Mouse (Mus musculus) left cerebral cortex, adult 11 months (tissue): ENCODE data around the gene Alg14.

Experiments
- DNase-seq: peaks from one replicate; pipeline ENCODE4 v3.0.0; 2022; ENCODE audit warnings: low spot score

The Alg14 gene

GRCm38 (mm10) chr3:121365131-121365530 lies 73.6 kb downstream of the Alg14 start:
- DNase-seq, result no peak

- no peak for DNase-seq
Observed at GRCm38 (mm10) chr3:121368616-121369015, 77.0 kb downstream of the Alg14 start.

GRCm38 (mm10) chr3:121369517-121369916 lies 77.9 kb downstream of the Alg14 start:
- DNase-seq, result no peak

- no peak for DNase-seq
Observed at GRCm38 (mm10) chr3:121370301-121370700, 78.7 kb downstream of the Alg14 start.

- no peak for DNase-seq
Observed at GRCm38 (mm10) chr3:121370830-121371526, 79.4 kb downstream of the Alg14 start.

- DNase-seq, result no peak
Observed at GRCm38 (mm10) chr3:121371527-121372220, 80.1 kb downstream of the Alg14 start.

GRCm38 (mm10) chr3:121373897-121374441 lies 82.4 kb downstream of the Alg14 start:
- DNase-seq, result no peak

- DNase-seq, result no peak
Observed at GRCm38 (mm10) chr3:121375541-121376129, 84.1 kb downstream of the Alg14 start.

- no peak for DNase-seq
Observed at GRCm38 (mm10) chr3:121378708-121379612, 87.4 kb downstream of the Alg14 start.

GRCm38 (mm10) chr3:121379699-121380098 lies 88.1 kb downstream of the Alg14 start:
- no peak for DNase-seq

GRCm38 (mm10) chr3:121387471-121388009 lies 96.0 kb downstream of the Alg14 start:
- DNase-seq, result no peak

- DNase-seq, result no peak
Observed at GRCm38 (mm10) chr3:121389366-121389765, 97.8 kb downstream of the Alg14 start.

GRCm38 (mm10) chr3:121389860-121390530 lies 98.4 kb downstream of the Alg14 start:
- DNase-seq, result no peak

GRCm38 (mm10) chr3:121390724-121391123 lies 99.2 kb downstream of the Alg14 start:
- DNase-seq, result no peak

GRCm38 (mm10) chr3:121395588-121396295 lies 104.2 kb downstream of the Alg14 start:
- no peak for DNase-seq

GRCm38 (mm10) chr3:121396561-121396960 lies 105.0 kb downstream of the Alg14 start:
- DNase-seq, result no peak

GRCm38 (mm10) chr3:121397007-121397406 lies 105.4 kb downstream of the Alg14 start:
- no peak for DNase-seq

GRCm38 (mm10) chr3:121401384-121401783 lies 109.8 kb downstream of the Alg14 start:
- no peak for DNase-seq

- DNase-seq, result no peak
Observed at GRCm38 (mm10) chr3:121402096-121402495, 110.5 kb downstream of the Alg14 start.

- DNase-seq, result no peak
Observed at GRCm38 (mm10) chr3:121403449-121403848, 111.9 kb downstream of the Alg14 start.
